Mouse (Mus musculus): ENCODE measurements around the gene Igsf21. TPM values are rescaled to one million over a fixed set of nuclear protein-coding genes. Genes with fewer than 3 reads are reported as not detected.

Gene Igsf21
- total RNA-seq, 2 experiments from 2014 or later = not detected

GRCm38 (mm10) chr4:140203696-140204272, 42.8 kb downstream of the Igsf21 start:
- no peak for ATAC-seq (replicated peaks; ENCODE audit: low FRiP score, poor library complexity, severe bottlenecking)

- ATAC-seq (replicated peaks; ENCODE audit: low FRiP score, poor library complexity, severe bottlenecking) = no peak
Measured at GRCm38 (mm10) chr4:140202196-140202595, 44.4 kb downstream of the Igsf21 start.

GRCm38 (mm10) chr4:140200296-140200695, 46.3 kb downstream of the Igsf21 start:
- ATAC-seq (replicated peaks; ENCODE audit: low FRiP score, poor library complexity, severe bottlenecking) = no peak

- ATAC-seq (replicated peaks; ENCODE audit: low FRiP score, poor library complexity, severe bottlenecking) = no peak
Measured at GRCm38 (mm10) chr4:140196717-140197116, 49.9 kb downstream of the Igsf21 start.

GRCm38 (mm10) chr4:140192276-140193002, 54.1 kb downstream of the Igsf21 start:
- no peak for ATAC-seq (replicated peaks; ENCODE audit: low FRiP score, poor library complexity, severe bottlenecking)

- ATAC-seq (replicated peaks; ENCODE audit: low FRiP score, poor library complexity, severe bottlenecking) = no peak
Measured at GRCm38 (mm10) chr4:140189601-140190000, 57.0 kb downstream of the Igsf21 start.

GRCm38 (mm10) chr4:140188626-140189025, 58.0 kb downstream of the Igsf21 start:
- ATAC-seq (replicated peaks; ENCODE audit: low FRiP score, poor library complexity, severe bottlenecking) = no peak

GRCm38 (mm10) chr4:140187404-140188145, 59.0 kb downstream of the Igsf21 start:
- no peak for ATAC-seq (replicated peaks; ENCODE audit: low FRiP score, poor library complexity, severe bottlenecking)

- ATAC-seq (replicated peaks; ENCODE audit: low FRiP score, poor library complexity, severe bottlenecking) = no peak
Measured at GRCm38 (mm10) chr4:140179576-140179975, 67.0 kb downstream of the Igsf21 start.

GRCm38 (mm10) chr4:140177055-140177454, 69.5 kb downstream of the Igsf21 start:
- ATAC-seq (replicated peaks; ENCODE audit: low FRiP score, poor library complexity, severe bottlenecking) = no peak

- no peak for ATAC-seq (replicated peaks; ENCODE audit: low FRiP score, poor library complexity, severe bottlenecking)
Measured at GRCm38 (mm10) chr4:140173746-140174399, 72.7 kb downstream of the Igsf21 start.

GRCm38 (mm10) chr4:140173084-140173483, 73.5 kb downstream of the Igsf21 start:
- no peak for ATAC-seq (replicated peaks; ENCODE audit: low FRiP score, poor library complexity, severe bottlenecking)

GRCm38 (mm10) chr4:140171917-140172316, 74.7 kb downstream of the Igsf21 start:
- no peak for ATAC-seq (replicated peaks; ENCODE audit: low FRiP score, poor library complexity, severe bottlenecking)

GRCm38 (mm10) chr4:140171189-140171588, 75.4 kb downstream of the Igsf21 start:
- no peak for ATAC-seq (replicated peaks; ENCODE audit: low FRiP score, poor library complexity, severe bottlenecking)

GRCm38 (mm10) chr4:140165851-140166250, 80.7 kb downstream of the Igsf21 start:
- no peak for ATAC-seq (replicated peaks; ENCODE audit: low FRiP score, poor library complexity, severe bottlenecking)

GRCm38 (mm10) chr4:140164662-140165061, 81.9 kb downstream of the Igsf21 start:
- ATAC-seq (replicated peaks; ENCODE audit: low FRiP score, poor library complexity, severe bottlenecking) = no peak

- no peak for ATAC-seq (replicated peaks; ENCODE audit: low FRiP score, poor library complexity, severe bottlenecking)
Measured at GRCm38 (mm10) chr4:140159617-140160016, 87.0 kb downstream of the Igsf21 start.

- ATAC-seq (replicated peaks; ENCODE audit: low FRiP score, poor library complexity, severe bottlenecking) = no peak
Measured at GRCm38 (mm10) chr4:140154899-140155463, 91.6 kb downstream of the Igsf21 start.

GRCm38 (mm10) chr4:140154484-140154883, 92.1 kb downstream of the Igsf21 start:
- no peak for ATAC-seq (replicated peaks; ENCODE audit: low FRiP score, poor library complexity, severe bottlenecking)

GRCm38 (mm10) chr4:140153711-140154114, 92.9 kb downstream of the Igsf21 start:
- no peak for ATAC-seq (replicated peaks; ENCODE audit: low FRiP score, poor library complexity, severe bottlenecking)

Measured in erythroblast, adult 5-6 weeks (primary cell).